Mouse (Mus musculus): ENCODE measurements around the gene Cdc42bpa. TPM values are rescaled to one million over a fixed set of nuclear protein-coding genes. Genes with fewer than 3 reads are reported as not detected.

Cdc42bpa gene
- total and polyA plus RNA-seq, 2 experiments from 2014 or later: 8.3 to 25.8 TPM

DNA sequence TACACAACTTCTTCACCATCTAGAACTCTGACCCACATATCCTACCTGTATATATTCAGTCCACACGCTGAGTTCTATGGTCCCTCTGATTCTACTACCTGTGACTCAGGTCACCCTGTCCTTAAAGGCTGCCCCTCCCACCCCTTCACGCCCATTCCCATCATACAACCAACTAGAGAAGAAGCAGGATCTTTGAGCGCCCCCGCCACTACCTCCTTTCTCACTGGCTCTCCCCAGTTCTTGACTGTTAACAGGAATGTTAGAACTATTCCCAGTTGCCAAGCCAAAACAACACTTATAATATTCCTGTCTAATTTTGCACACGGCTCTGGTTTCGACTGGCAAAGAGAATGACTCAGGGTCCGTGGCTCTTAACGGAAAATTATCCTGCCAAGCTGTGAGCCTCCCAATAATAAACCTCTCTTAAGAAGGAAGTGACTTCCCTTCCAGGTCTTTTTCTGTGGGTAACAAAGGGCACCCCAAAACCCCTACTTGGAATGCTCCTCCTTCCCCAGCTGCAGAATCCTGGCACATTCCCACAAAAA, 233.2 kb downstream of the Cdc42bpa start:
- Histone ChIP-seq H3K4me1 (ENCODE audit: control insufficient read depth, insufficient read depth) (peaks cover 25% of the 10 kb centered on the region), H3K9ac (replicated peaks; ENCODE audit: low read depth, low read length) (peak overlapping the region; percentile 80), H3K4me2 (ENCODE audit: low read depth, low read length) (peak overlapping the region; percentile 92), H3K4me3 (ENCODE audit: low read depth, low read length) (peak overlapping the region; percentile 79), H3K27ac (ENCODE audit: low read depth) (peak overlapping the region; percentile 94), H3K9me3 (replicated peaks; ENCODE audit: control insufficient read depth, low read length) (no peaks in the 10 kb centered on the region), H3K27me3 (ENCODE audit: control insufficient read depth, insufficient read depth, low read length) (no peaks in the 10 kb centered on the region), H3K36me3 (replicated peaks; ENCODE audit: control insufficient read depth, insufficient read depth, low read length) (no peaks in the 10 kb centered on the region)
- WGBS: 44% methylated on average over 8 of the region's 8 CpGs
- DNase-seq (ENCODE audit: low spot score) (peak; percentile 67), ATAC-seq (ENCODE audit: insufficient read depth, low read depth) (no peak)
- TF ChIP-seq CTCF (IDR thresholded peaks at IDR 0.05; ENCODE audit: low read depth) (no peak), EP300 (IDR thresholded peaks at IDR 0.05; ENCODE audit: low read depth) (no peak)

- ATAC-seq (ENCODE audit: insufficient read depth, low read depth) (no peak), DNase-seq (ENCODE audit: low spot score) (no peak)
- peak overlapping the region; percentile 79 for H3K4me3 ChIP-seq (ENCODE audit: low read depth, low read length)
- H3K36me3 ChIP-seq (replicated peaks; ENCODE audit: control insufficient read depth, insufficient read depth, low read length): no peaks in the 10 kb centered on the region
- peaks cover 21% of the 10 kb centered on the region for H3K4me1 ChIP-seq (ENCODE audit: control insufficient read depth, insufficient read depth)
- no peaks in the 10 kb centered on the region for H3K27me3 ChIP-seq (ENCODE audit: control insufficient read depth, insufficient read depth, low read length)
- TF ChIP-seq CTCF (IDR thresholded peaks at IDR 0.05; ENCODE audit: low read depth) (no peak), EP300 (IDR thresholded peaks at IDR 0.05; ENCODE audit: low read depth) (no peak)
- 60% methylated on average over 9 of the region's 9 CpGs for WGBS
- peak overlapping the region; percentile 94 for H3K27ac ChIP-seq (ENCODE audit: low read depth)
- H3K4me2 ChIP-seq (ENCODE audit: low read depth, low read length): peak overlapping the region; percentile 92
- H3K9me3 ChIP-seq (replicated peaks; ENCODE audit: control insufficient read depth, low read length): no peaks in the 10 kb centered on the region
- peak overlapping the region; percentile 80 for H3K9ac ChIP-seq (replicated peaks; ENCODE audit: low read depth, low read length)
These were observed 233.8 kb downstream of the Cdc42bpa start for GRCm38 (mm10) chr1:180194048-180194447.

GRCm38 (mm10) chr1:180194781-180195471, 234.7 kb downstream of the Cdc42bpa start:
- Histone ChIP-seq H3K4me2 (ENCODE audit: low read depth, low read length) (peak overlapping the region; percentile 92), H3K27ac (ENCODE audit: low read depth) (peak overlapping the region; percentile 94), H3K9me3 (replicated peaks; ENCODE audit: control insufficient read depth, low read length) (no peaks in the 10 kb centered on the region), H3K36me3 (replicated peaks; ENCODE audit: control insufficient read depth, insufficient read depth, low read length) (no peaks in the 10 kb centered on the region), H3K9ac (replicated peaks; ENCODE audit: low read depth, low read length) (peak overlapping the region; percentile 80), H3K4me3 (ENCODE audit: low read depth, low read length) (peak overlapping the region; percentile 79), H3K27me3 (ENCODE audit: control insufficient read depth, insufficient read depth, low read length) (no peaks in the 10 kb centered on the region), H3K4me1 (ENCODE audit: control insufficient read depth, insufficient read depth) (peaks cover 13% of the 10 kb centered on the region)
- TF ChIP-seq CTCF (IDR thresholded peaks at IDR 0.05; ENCODE audit: low read depth) (no peak), EP300 (IDR thresholded peaks at IDR 0.05; ENCODE audit: low read depth) (no peak)
- ATAC-seq (ENCODE audit: insufficient read depth, low read depth) (peak; percentile 80), DNase-seq (ENCODE audit: low spot score) (peak; percentile 85)
- 15% methylated on average over 9 of the region's 9 CpGs for WGBS

DNA sequence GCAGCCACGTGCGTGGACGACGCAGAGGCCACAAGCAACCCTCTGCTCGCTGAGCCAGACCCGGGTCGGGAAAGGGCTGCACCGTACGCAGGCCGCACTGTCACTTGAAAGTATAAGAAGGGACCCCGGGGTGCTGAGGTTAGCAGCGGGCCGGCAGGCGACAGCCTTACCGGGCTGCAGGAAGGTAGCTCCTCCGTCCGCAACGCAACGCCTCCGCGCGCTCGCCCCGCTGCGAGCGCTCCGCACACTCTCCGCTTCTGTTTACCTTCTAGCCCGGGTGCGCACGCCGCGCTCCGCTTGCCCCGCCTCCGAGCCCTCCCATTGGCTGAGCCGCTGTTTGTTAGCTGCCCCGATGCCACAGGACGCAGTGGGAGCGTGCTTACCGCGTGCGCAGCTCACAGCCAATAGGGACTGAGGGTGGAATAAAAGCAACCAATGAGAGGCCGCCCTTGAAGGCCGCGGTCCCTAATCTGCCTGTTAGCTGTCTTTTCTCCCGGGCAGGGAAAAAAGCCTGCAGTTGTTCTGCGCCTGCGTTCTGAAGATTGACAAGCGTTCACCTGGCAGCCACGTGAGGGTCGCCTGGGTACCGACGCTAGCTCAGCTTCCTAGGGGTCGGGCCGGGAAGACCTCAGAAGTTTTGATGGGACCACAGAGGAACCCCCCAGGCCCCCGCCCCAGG, 235.6 kb downstream of the Cdc42bpa start:
- ATAC-seq (ENCODE audit: insufficient read depth, low read depth): peak; percentile 96
- Histone ChIP-seq H3K4me2 (ENCODE audit: low read depth, low read length) (peak overlapping the region; percentile 92), H3K27ac (ENCODE audit: low read depth) (peak overlapping the region; percentile 94), H3K36me3 (replicated peaks; ENCODE audit: control insufficient read depth, insufficient read depth, low read length) (no peaks in the 10 kb centered on the region), H3K27me3 (ENCODE audit: control insufficient read depth, insufficient read depth, low read length) (no peaks in the 10 kb centered on the region), H3K4me3 (ENCODE audit: low read depth, low read length) (peak overlapping the region; percentile 79), H3K9me3 (replicated peaks; ENCODE audit: control insufficient read depth, low read length) (no peaks in the 10 kb centered on the region), H3K4me1 (ENCODE audit: control insufficient read depth, insufficient read depth) (peaks cover 11% of the 10 kb centered on the region), H3K9ac (replicated peaks; ENCODE audit: low read depth, low read length) (peak overlapping the region; percentile 80)
- WGBS: under 1% methylated on average over 57 of the region's 57 CpGs
- DNase-seq (ENCODE audit: low spot score): peak; percentile 97
- no peak for TF ChIP-seq CTCF (IDR thresholded peaks at IDR 0.05; ENCODE audit: low read depth)
- peak; percentile 95 for TF ChIP-seq EP300 (IDR thresholded peaks at IDR 0.05; ENCODE audit: low read depth)

GRCm38 (mm10) chr1:180196508-180196907, 236.2 kb downstream of the Cdc42bpa start:
- ATAC-seq (ENCODE audit: insufficient read depth, low read depth) (no peak), DNase-seq (ENCODE audit: low spot score) (no peak)
- Histone ChIP-seq H3K27ac (ENCODE audit: low read depth) (peak overlapping the region; percentile 54), H3K27me3 (ENCODE audit: control insufficient read depth, insufficient read depth, low read length) (no peaks in the 10 kb centered on the region), H3K36me3 (replicated peaks; ENCODE audit: control insufficient read depth, insufficient read depth, low read length) (no peaks in the 10 kb centered on the region), H3K4me3 (ENCODE audit: low read depth, low read length) (no peak overlapping the region), H3K9ac (replicated peaks; ENCODE audit: low read depth, low read length) (no peak overlapping the region), H3K9me3 (replicated peaks; ENCODE audit: control insufficient read depth, low read length) (no peaks in the 10 kb centered on the region), H3K4me1 (ENCODE audit: control insufficient read depth, insufficient read depth) (peaks cover 6% of the 10 kb centered on the region), H3K4me2 (ENCODE audit: low read depth, low read length) (peak overlapping the region; percentile 92)
- TF ChIP-seq EP300 (IDR thresholded peaks at IDR 0.05; ENCODE audit: low read depth) (no peak), CTCF (IDR thresholded peaks at IDR 0.05; ENCODE audit: low read depth) (no peak)
- 90% methylated on average over 9 of the region's 9 CpGs for WGBS
